Mouse (Mus musculus) forebrain, postnatal 0 days (tissue): ENCODE measurements around the gene Ccdc85c. TPM values are rescaled to one million over a fixed set of nuclear protein-coding genes. Genes with fewer than 3 reads are reported as not detected.
A peak's percentile ranks its signal among the peaks of the same experiment; 100 is the strongest.

Source experiments
- ATAC-seq: fragments of 200-750 bp; cut with Nextera tagmentation; 2 replicates; pipeline ENCODE4 v1.8.0; 2017; ENCODE audit warnings: mild to moderate bottlenecking, moderate library complexity
- DNase-seq: peaks from one replicate; pipeline ENCODE4 v3.0.0-alpha.2; 2015
- H3K27ac ChIP-seq: fragments of 300-500 bp; sonication (generic); 2 replicates; pipeline ENCODE4 v1.5.1; 2014; ENCODE audit warnings: low read depth, mild to moderate bottlenecking, antibody characterized with exemption, low read length, moderate library complexity, mixed read lengths
- H3K27me3 ChIP-seq: fragments of 300-500 bp; sonication (generic); 2 replicates; pipeline ENCODE4 v1.6.1; 2014; ENCODE audit warnings: mild to moderate bottlenecking, low read length, mixed read lengths; ENCODE audit not compliant: insufficient read depth
- H3K36me3 ChIP-seq: fragments of 300-500 bp; sonication (generic); 2 replicates; pipeline ENCODE4 v1.6.1; 2014; ENCODE audit warnings: mild to moderate bottlenecking, moderate library complexity; ENCODE audit not compliant: insufficient read depth
- H3K4me1 ChIP-seq: fragments of 300-500 bp; sonication (generic); 2 replicates; pipeline ENCODE4 v1.6.1; 2014; ENCODE audit warnings: antibody characterized with exemption; ENCODE audit not compliant: insufficient read depth
- H3K4me2 ChIP-seq: fragments of 300-500 bp; sonication (generic); 2 replicates; pipeline ENCODE4 v1.6.1; 2014; ENCODE audit warnings: low read depth, mild to moderate bottlenecking, moderate library complexity
- H3K4me3 ChIP-seq: fragments of 300-500 bp; sonication (generic); 2 replicates; pipeline ENCODE4 v1.5.1; 2014; ENCODE audit warnings: low read depth, low read length, mixed read lengths
- H3K9ac ChIP-seq: fragments of 300-500 bp; sonication (generic); 2 replicates; pipeline ENCODE4 v1.6.1; 2014; ENCODE audit warnings: mild to moderate bottlenecking
- H3K9me3 ChIP-seq: fragments of 300-500 bp; sonication (generic); 2 replicates; pipeline ENCODE4 v1.6.1; 2016; ENCODE audit warnings: low read length
- CTCF ChIP-seq: sonication (generic); IDR thresholded peaks from 2 replicates; pipeline ENCODE4 v1.5.1; 2016; ENCODE audit warnings: antibody characterized with exemption, control low read depth, low read depth
- WGBS: fragments of 180-500 bp; shearing (Covaris S2); extraction: QIAGEN DNeasy Blood & Tissue Kit; methylation state at CpG from one replicate; pipeline ENCODE4 v1.1.7; 2014; 5-methylcytosine and 5-hydroxymethylcytosine counted together
- polyA plus RNA-seq: library from polyadenylated mRNA; unstranded; fragments of >200 nt; fragmentation: Nextera tagmentation; extraction: Ambion mirVana; gene quantifications from 2 replicates; pipeline ENCODE4 v1.2.1, GENCODE M21; 2015
- total RNA-seq: library from RNA; depleted of rRNA; stranded (reverse); fragments of >200 nt; gene quantifications from 2 replicates; pipeline ENCODE4 v1.2.3, GENCODE M21; 2014

Gene Ccdc85c
- total and polyA plus RNA-seq, 2 experiments from 2014 or later, result 15.5 to 66.1 TPM

- Histone ChIP-seq H3K9ac (no peak overlapping the region), H3K4me1 (no peaks in the 10 kb centered on the region), H3K27me3 (no peaks in the 10 kb centered on the region), H3K4me3 (no peak overlapping the region), H3K36me3 (no peaks in the 10 kb centered on the region), H3K9me3 (no peaks in the 10 kb centered on the region), H3K27ac (no peak overlapping the region), H3K4me2 (no peak overlapping the region; the same call in 1 of the 2 replicates)
- peak; percentile 78; the same call in 1 of the 2 replicates for ATAC-seq
- 8% methylated on average over 8 of the region's 8 CpGs for whole genome bisulfite sequencing
- peak; percentile 79 for DNase-seq
- TF ChIP-seq CTCF, result peak; percentile 88
These were observed 17.7 kb upstream of the Ccdc85c start for GRCm38 (mm10) chr12:108292957-108293356.

GRCm38 (mm10) chr12:108292419-108292818, 17.2 kb upstream of the Ccdc85c start:
- Histone ChIP-seq H3K4me1 (no peaks in the 10 kb centered on the region), H3K27me3 (no peaks in the 10 kb centered on the region), H3K4me2 (no peak overlapping the region), H3K9me3 (no peaks in the 10 kb centered on the region), H3K36me3 (no peaks in the 10 kb centered on the region), H3K9ac (no peak overlapping the region), H3K27ac (no peak overlapping the region), H3K4me3 (no peak overlapping the region)
- WGBS, result 17% methylated on average over 9 of the region's 9 CpGs
- no peak for TF ChIP-seq CTCF
- ATAC-seq (peak; percentile 75), DNase-seq (no peak)

- no peak overlapping the region for H3K27ac ChIP-seq
- DNase-seq, result no peak
- WGBS, result 52% methylated on average over 19 of the region's 19 CpGs
- H3K4me3 ChIP-seq, result no peak overlapping the region
- H3K9ac ChIP-seq, result no peak overlapping the region
- H3K27me3 ChIP-seq, result no peaks in the 10 kb centered on the region
- no peaks in the 10 kb centered on the region for H3K4me1 ChIP-seq
- no peaks in the 10 kb centered on the region for H3K36me3 ChIP-seq
- H3K4me2 ChIP-seq, result no peak overlapping the region
- no peak for TF ChIP-seq CTCF
- no peak for ATAC-seq
- H3K9me3 ChIP-seq, result no peaks in the 10 kb centered on the region
These were observed 13.1 kb upstream of the Ccdc85c start for GRCm38 (mm10) chr12:108288127-108288880.

- Histone ChIP-seq H3K4me1 (no peaks in the 10 kb centered on the region), H3K27me3 (no peaks in the 10 kb centered on the region), H3K36me3 (no peaks in the 10 kb centered on the region), H3K4me3 (no peak overlapping the region), H3K9ac (no peak overlapping the region), H3K9me3 (no peaks in the 10 kb centered on the region), H3K4me2 (no peak overlapping the region), H3K27ac (no peak overlapping the region)
- 95% methylated on average over 8 of the region's 8 CpGs for WGBS
- DNase-seq, result no peak
- TF ChIP-seq CTCF, result no peak
- ATAC-seq, result no peak
These were observed 11.8 kb upstream of the Ccdc85c start for GRCm38 (mm10) chr12:108287011-108287410.

GRCm38 (mm10) chr12:108286381-108286780, 11.2 kb upstream of the Ccdc85c start:
- Histone ChIP-seq H3K4me2 (no peak overlapping the region), H3K4me1 (no peaks in the 10 kb centered on the region)
- WGBS, result 78% methylated on average over 4 of the region's 4 CpGs

GRCm38 (mm10) chr12:108285225-108286011, 10.2 kb upstream of the Ccdc85c start:
- 29% methylated on average over 11 of the region's 11 CpGs for WGBS
- H3K27me3 ChIP-seq, result no peaks in the 10 kb centered on the region
- no peak overlapping the region for H3K9ac ChIP-seq
- no peak for TF ChIP-seq CTCF
- no peaks in the 10 kb centered on the region for H3K4me1 ChIP-seq
- ATAC-seq (no peak), DNase-seq (no peak)
- H3K4me3 ChIP-seq, result no peak overlapping the region
- H3K36me3 ChIP-seq, result no peaks in the 10 kb centered on the region
- no peaks in the 10 kb centered on the region for H3K9me3 ChIP-seq
- no peak overlapping the region for H3K27ac ChIP-seq
- no peak overlapping the region for H3K4me2 ChIP-seq

More at GRCm38 (mm10) chr12:108286381-108286780, 11.2 kb upstream of the Ccdc85c start:
- no peak for ATAC-seq
- no peak overlapping the region for H3K9ac ChIP-seq
- H3K9me3 ChIP-seq, result no peaks in the 10 kb centered on the region
- no peak overlapping the region for H3K4me3 ChIP-seq
- DNase-seq, result no peak
- TF ChIP-seq CTCF, result no peak
- H3K27ac ChIP-seq, result no peak overlapping the region
- no peaks in the 10 kb centered on the region for H3K36me3 ChIP-seq
- H3K27me3 ChIP-seq, result no peaks in the 10 kb centered on the region
